Mouse (Mus musculus): ENCODE results near the gene Ngef.
A peak's percentile ranks its signal among the peaks of the same experiment; 100 is the strongest.

- no peak for TF ChIP-seq POLR2A (IDR thresholded peaks at IDR 0.05; ENCODE audit: control insufficient read depth in 1 of 2, insufficient read depth in 1 of 2, low read depth in 1 of 2, low read length in 2 of 2, poor library complexity in 1 of 2)
- TF ChIP-seq ETS1 (IDR thresholded peaks at IDR 0.05; ENCODE audit: low read depth, low read length), result no peak
- no peak for TF ChIP-seq MYB (IDR thresholded peaks at IDR 0.05; ENCODE audit: low read depth, low read length)
- no peak for TF ChIP-seq RCOR1 (IDR thresholded peaks at IDR 0.05; ENCODE audit: low read depth, low read length)
- no peak for TF ChIP-seq USF2 (IDR thresholded peaks at IDR 0.05; ENCODE audit: borderline replicate concordance in 1 of 2, insufficient read depth in 1 of 2, low read depth in 1 of 2, low read length in 2 of 2)
- no peak for TF ChIP-seq POLR2AphosphoS2 (IDR thresholded peaks at IDR 0.05; ENCODE audit: low read length)
- peak; percentile 11 to 44; a peak in 3 of 4 replicates for TF ChIP-seq EP300 (IDR thresholded peaks at IDR 0.05; ENCODE audit: low read depth in 1 of 2, low read length in 2 of 2)
These were observed 47.6 kb upstream of the Ngef start for GRCm38 (mm10) chr1:87621146-87621857.

All from MEL (cell line).